Mouse (Mus musculus) heart, embryonic 16.5 days (tissue): Measurements from ENCODE around the gene Rtkn. TPM values are rescaled to one million over a fixed set of nuclear protein-coding genes. Genes with fewer than 3 reads are reported as not detected.

Experiments
- ATAC-seq: fragments of 200-750 bp; cut with Nextera tagmentation; replicated peaks from 2 replicates; pipeline ENCODE4 v1.8.0; 2017; ENCODE audit warnings: moderate number of reproducible peaks; ENCODE audit not compliant: insufficient read depth, low FRiP score; ENCODE audit errors: extremely low read depth
- H3K27ac ChIP-seq: fragments of 300-500 bp; sonication (generic); 2 replicates; pipeline ENCODE4 v1.5.1; 2014; ENCODE audit warnings: mild to moderate bottlenecking, low read length, control low read depth, moderate library complexity
- H3K27me3 ChIP-seq: fragments of 300-500 bp; sonication (generic); 2 replicates; pipeline ENCODE4 v1.6.1; 2014; ENCODE audit warnings: low read length, mixed read lengths; ENCODE audit not compliant: control insufficient read depth, insufficient read depth
- H3K36me3 ChIP-seq: fragments of 300-500 bp; sonication (generic); 2 replicates; pipeline ENCODE4 v1.6.1; 2014; ENCODE audit not compliant: control insufficient read depth, insufficient read depth
- H3K4me1 ChIP-seq: fragments of 300-500 bp; sonication (generic); 2 replicates; pipeline ENCODE4 v1.6.1; 2014; ENCODE audit warnings: low read length, mixed read lengths; ENCODE audit not compliant: control insufficient read depth, insufficient read depth
- H3K4me2 ChIP-seq: fragments of 300-500 bp; sonication (generic); 2 replicates; pipeline ENCODE4 v1.6.1; 2014; ENCODE audit warnings: low read depth, mild to moderate bottlenecking, control low read depth, low read length
- H3K4me3 ChIP-seq: fragments of 300-500 bp; sonication (generic); 2 replicates; pipeline ENCODE4 v1.5.1; 2014; ENCODE audit warnings: mild to moderate bottlenecking, control low read depth, low read length
- H3K9ac ChIP-seq: fragments of 300-500 bp; sonication (generic); 2 replicates; pipeline ENCODE4 v1.6.1; 2014; ENCODE audit warnings: low read length, control low read depth
- H3K9me3 ChIP-seq: fragments of 300-500 bp; sonication (generic); replicated peaks from 2 replicates; pipeline ENCODE4 v1.6.1; 2016; ENCODE audit warnings: low read length; ENCODE audit not compliant: control insufficient read depth
- WGBS: fragments of 180-500 bp; shearing (Covaris S2); extraction: QIAGEN DNeasy Blood & Tissue Kit; methylation state at CpG from one replicate; pipeline ENCODE4 v1.1.7; 2014; 5-methylcytosine and 5-hydroxymethylcytosine counted together
- polyA plus RNA-seq: library from polyadenylated mRNA; unstranded; fragments of >200 nt; fragmentation: Nextera tagmentation; extraction: Ambion mirVana; gene quantifications from 2 replicates; pipeline ENCODE4 v1.2.1, GENCODE M21; 2015

Gene Rtkn
- polyA plus RNA-seq, 1 experiment from 2014 or later, result 21.1 TPM

DNA sequence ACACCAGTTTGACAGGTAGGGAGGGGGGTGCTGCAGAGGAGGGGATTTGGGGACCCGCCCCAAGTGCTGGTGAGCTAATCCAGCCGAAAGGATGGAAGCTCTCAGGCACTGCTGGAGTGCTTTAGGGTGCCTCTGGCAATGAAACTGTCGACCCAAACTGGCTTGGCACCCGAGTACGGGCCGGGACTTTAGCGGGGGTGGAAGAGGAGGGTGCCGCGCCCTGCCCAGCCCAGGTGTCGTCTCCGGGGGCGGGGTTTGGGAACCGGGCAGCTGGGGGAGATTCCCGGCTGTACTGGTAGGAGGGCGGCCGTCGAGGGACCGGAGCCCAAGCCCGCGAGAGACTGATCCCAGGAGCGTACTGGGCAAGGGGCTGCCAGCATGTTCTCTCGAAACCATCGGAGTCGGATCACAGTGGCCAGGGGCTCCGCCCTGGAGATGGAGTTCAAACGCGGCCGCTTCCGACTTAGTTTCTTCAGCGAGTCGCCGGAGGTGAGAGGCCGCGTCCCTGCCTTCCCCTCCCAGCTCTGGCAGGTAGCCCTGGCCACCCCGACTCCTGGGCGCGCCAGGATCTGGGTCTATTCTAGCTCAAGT, 403 bp downstream of the Rtkn start:
- Histone ChIP-seq H3K9ac (peak overlapping the region; percentile 94), H3K27me3 (no peaks in the 10 kb centered on the region), H3K9me3 (no peaks in the 10 kb centered on the region), H3K36me3 (no peaks in the 10 kb centered on the region), H3K4me1 (peaks cover 20% of the 10 kb centered on the region), H3K4me3 (peak overlapping the region; percentile 68), H3K4me2 (peak overlapping the region; percentile 81), H3K27ac (peak overlapping the region; percentile 99)
- no peak for ATAC-seq
- WGBS, result 4% methylated on average over 36 of the region's 37 CpGs

DNA sequence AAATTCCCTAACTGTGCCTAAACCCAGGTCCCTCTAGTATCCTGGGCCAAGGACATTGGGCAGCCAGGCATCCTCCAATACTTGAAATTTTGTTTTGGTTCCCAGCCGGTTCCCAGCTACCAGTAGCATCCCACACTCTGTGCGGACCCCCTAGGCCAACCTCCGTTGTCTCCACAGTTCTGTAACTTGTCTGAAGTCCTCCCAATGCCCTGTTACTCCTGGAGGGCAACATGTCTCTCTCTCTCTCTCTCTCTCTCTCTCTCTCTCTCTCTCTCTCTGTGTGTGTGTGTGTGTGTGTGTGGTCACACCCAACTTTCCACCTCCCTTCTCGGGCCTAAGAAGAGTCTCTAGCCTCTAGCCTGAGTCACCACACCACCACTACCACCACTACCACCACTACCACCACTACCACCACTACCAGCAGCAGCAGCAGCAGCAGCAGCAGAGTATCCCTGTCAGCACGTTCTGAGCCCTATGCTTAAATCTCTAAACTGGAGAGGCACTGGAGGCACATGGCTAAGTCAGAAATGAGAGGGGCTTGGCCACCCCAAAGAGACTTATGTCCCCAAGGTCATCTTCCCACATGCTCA, 1.1 kb downstream of the Rtkn start:
- ATAC-seq, result no peak
- H3K4me1 ChIP-seq, result peaks cover 20% of the 10 kb centered on the region
- H3K9me3 ChIP-seq, result no peaks in the 10 kb centered on the region
- 27% methylated on average over 5 of the region's 5 CpGs for whole genome bisulfite sequencing
- peak overlapping the region; percentile 99 for H3K27ac ChIP-seq
- peak overlapping the region; percentile 94 for H3K9ac ChIP-seq
- H3K36me3 ChIP-seq, result no peaks in the 10 kb centered on the region
- H3K27me3 ChIP-seq, result no peaks in the 10 kb centered on the region
- H3K4me2 ChIP-seq, result peak overlapping the region; percentile 81
- H3K4me3 ChIP-seq, result peak overlapping the region; percentile 68

DNA sequence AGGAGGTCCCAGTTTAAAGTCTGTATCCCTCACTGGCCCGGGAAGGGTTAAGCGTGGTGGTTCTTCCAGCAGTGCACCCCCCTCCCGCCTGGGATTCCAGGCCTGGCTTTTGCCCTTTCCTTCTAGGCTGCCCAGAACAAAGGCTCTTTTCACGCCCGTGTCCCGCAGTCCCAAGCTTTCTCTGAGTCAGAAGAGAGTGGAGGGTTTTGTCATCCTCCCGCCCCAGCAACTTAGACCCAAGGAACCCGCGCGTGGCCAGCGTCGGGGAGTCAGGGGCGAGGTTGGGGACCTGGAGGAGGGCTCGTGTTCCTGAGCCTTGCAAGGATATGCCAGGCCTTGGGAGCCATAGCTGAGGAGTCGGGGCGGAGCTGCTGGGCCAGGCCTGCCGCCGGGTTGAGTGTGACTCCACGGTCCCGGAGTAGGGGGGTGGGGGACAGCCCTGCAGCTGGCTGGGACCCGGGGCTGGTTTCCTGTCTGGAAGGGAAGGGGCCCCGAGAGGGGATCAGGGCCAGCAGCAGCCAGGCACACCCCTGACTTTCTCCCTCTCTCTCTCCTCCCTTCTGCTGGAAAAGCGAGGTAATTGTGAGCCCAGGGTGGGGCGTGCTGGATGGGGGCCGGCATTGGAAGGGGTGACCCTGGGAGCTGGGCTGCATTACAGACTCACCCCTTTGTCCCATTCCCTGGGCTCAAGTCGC, 1.8 kb downstream of the Rtkn start:
- H3K9me3 ChIP-seq, result no peaks in the 10 kb centered on the region
- no peaks in the 10 kb centered on the region for H3K27me3 ChIP-seq
- peak overlapping the region; percentile 81 for H3K4me2 ChIP-seq
- H3K9ac ChIP-seq, result peak overlapping the region; percentile 94
- H3K4me3 ChIP-seq, result peak overlapping the region; percentile 68
- no peaks in the 10 kb centered on the region for H3K36me3 ChIP-seq
- peak overlapping the region; percentile 99 for H3K27ac ChIP-seq
- under 1% methylated on average over 26 of the region's 26 CpGs for WGBS
- peak; percentile 80 for ATAC-seq
- peaks cover 25% of the 10 kb centered on the region for H3K4me1 ChIP-seq

DNA sequence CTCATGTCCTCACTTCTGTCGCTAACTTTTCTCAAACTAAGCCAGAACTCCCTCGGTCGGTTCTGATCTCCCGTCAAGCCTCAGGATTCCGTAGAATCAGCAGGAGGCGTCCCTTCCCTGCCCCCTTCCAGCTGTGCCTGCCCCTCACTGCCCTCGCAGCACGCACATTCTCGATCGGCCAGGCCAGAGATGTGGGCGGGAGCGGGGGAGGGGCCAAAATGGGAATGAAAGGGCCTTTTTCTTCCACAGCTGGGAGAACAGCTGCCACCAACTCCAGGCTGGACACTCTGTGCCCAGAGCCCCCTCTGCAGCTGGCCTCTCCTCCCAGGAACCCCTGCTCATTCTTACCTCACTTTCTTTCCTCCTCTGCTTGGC, 2.3 kb downstream of the Rtkn start:
- Histone ChIP-seq H3K36me3 (no peaks in the 10 kb centered on the region), H3K4me2 (peak overlapping the region; percentile 81), H3K4me3 (peak overlapping the region; percentile 68), H3K4me1 (peaks cover 31% of the 10 kb centered on the region), H3K9ac (peak overlapping the region; percentile 94), H3K9me3 (no peaks in the 10 kb centered on the region), H3K27ac (peak overlapping the region; percentile 99), H3K27me3 (no peaks in the 10 kb centered on the region)
- peak; percentile 78 for ATAC-seq
- WGBS, result 0% methylated on average over 12 of the region's 12 CpGs

DNA sequence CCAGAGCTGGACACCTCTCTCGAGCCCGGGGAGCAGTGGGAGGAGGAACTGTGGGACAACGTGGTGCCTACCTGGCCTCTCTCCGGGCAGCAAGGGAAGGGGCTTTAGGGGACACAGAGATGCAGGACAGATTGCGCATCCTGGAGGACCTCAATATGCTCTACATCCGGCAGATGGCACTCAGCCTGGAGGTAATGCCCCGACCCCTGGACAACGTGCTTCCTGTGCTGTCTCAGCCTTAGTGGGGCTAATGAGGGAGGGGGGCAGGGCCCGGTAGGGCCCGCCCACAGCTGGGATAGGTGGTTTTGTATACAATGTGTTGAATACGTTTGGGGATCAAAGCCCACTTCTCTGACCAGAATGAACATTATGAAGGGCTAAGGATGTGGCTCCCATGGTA, 2.8 kb downstream of the Rtkn start:
- WGBS, result 2% methylated on average over 11 of the region's 11 CpGs
- Histone ChIP-seq H3K9me3 (no peaks in the 10 kb centered on the region), H3K4me2 (peak overlapping the region; percentile 81), H3K4me3 (peak overlapping the region; percentile 68), H3K4me1 (peaks cover 32% of the 10 kb centered on the region), H3K36me3 (no peaks in the 10 kb centered on the region), H3K27me3 (no peaks in the 10 kb centered on the region), H3K9ac (peak overlapping the region; percentile 94), H3K27ac (peak overlapping the region; percentile 99)
- peak; percentile 33 for ATAC-seq

DNA sequence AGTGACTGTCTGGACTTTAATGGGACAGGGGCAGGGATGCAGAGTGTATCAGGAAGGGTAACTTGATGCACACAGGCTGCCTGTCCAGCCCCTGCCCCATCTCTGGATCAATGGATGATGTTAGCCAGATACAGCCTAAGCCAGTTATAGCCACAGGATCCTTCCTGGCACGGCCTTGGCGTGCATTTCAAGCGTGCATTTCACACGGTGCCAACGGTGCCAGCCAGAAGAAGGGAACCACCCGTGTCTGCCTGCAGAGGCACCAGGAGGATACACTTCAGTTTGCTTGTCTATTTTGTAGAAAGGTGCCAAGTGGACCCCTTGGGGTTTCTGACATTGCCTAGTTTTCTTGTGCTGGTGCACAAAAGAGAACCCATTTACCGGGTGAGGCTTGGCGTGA, 4.8 kb downstream of the Rtkn start:
- Histone ChIP-seq H3K4me2 (no peak overlapping the region), H3K27me3 (no peaks in the 10 kb centered on the region), H3K9me3 (no peaks in the 10 kb centered on the region), H3K4me3 (no peak overlapping the region), H3K4me1 (peaks cover 32% of the 10 kb centered on the region), H3K36me3 (no peaks in the 10 kb centered on the region), H3K27ac (no peak overlapping the region), H3K9ac (no peak overlapping the region)
- WGBS, result 89% methylated on average over 8 of the region's 8 CpGs
- ATAC-seq, result no peak

DNA sequence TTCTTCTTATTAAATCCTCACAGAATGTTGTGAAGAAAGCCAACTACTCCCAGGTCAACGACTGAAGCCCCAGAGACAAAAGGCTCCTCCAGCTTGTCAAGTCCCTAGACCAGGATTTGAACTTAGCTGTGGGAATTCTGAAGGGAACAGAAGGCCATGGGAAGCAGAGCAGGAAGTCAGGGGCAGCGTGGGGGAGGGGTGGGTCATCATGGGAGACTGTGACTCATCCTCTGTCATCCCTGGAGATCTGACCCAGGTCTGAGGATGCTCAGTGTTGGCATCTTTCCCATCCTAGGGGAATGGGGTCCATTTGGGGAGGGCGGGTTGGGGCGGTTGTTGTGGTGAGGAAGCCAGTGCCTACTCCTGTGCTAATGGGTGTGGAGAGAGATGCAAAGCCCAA, 6.4 kb downstream of the Rtkn start:
- Histone ChIP-seq H3K27ac (peak overlapping the region; percentile 66), H3K9ac (peak overlapping the region; percentile 79), H3K4me2 (peak overlapping the region; percentile 77), H3K4me1 (peaks cover 26% of the 10 kb centered on the region), H3K4me3 (peak overlapping the region; percentile 50), H3K9me3 (no peaks in the 10 kb centered on the region), H3K36me3 (no peaks in the 10 kb centered on the region), H3K27me3 (no peaks in the 10 kb centered on the region)
- ATAC-seq, result no peak
- 35% methylated on average over 4 of the region's 4 CpGs for WGBS

DNA sequence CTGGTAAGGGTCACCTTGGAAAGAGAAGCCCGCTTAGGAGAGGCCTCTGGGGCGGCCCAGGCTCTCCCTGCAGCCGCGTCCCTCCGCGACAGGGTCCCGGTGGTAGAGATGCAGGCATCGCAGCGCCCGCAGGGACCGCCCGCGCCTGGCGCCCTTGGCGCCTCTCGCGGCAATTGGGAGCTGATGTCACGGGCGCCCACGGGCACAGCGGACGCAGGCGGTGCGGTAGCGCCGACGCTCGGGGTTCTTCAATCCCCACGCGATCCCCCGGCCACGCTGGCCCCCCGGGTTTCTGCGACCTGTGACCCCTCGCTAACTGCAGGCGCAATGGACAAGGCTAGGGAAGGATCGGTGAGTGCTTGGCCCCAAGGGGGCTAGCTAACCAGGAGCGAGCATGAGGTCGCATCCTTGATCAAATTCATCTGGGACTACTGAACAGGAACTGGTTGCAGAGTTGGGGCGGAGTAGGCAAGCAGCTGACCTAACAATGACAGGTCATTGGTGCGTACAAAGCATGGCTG, 7.0 kb downstream of the Rtkn start:
- H3K36me3 ChIP-seq, result no peaks in the 10 kb centered on the region
- H3K4me2 ChIP-seq, result peak overlapping the region; percentile 77
- H3K27me3 ChIP-seq, result no peaks in the 10 kb centered on the region
- H3K9ac ChIP-seq, result peak overlapping the region; percentile 79
- no peaks in the 10 kb centered on the region for H3K9me3 ChIP-seq
- H3K4me3 ChIP-seq, result peak overlapping the region; percentile 50
- peaks cover 26% of the 10 kb centered on the region for H3K4me1 ChIP-seq
- peak; percentile 17 for ATAC-seq
- 6% methylated on average over 41 of the region's 41 CpGs for WGBS
- H3K27ac ChIP-seq, result peak overlapping the region; percentile 66

DNA sequence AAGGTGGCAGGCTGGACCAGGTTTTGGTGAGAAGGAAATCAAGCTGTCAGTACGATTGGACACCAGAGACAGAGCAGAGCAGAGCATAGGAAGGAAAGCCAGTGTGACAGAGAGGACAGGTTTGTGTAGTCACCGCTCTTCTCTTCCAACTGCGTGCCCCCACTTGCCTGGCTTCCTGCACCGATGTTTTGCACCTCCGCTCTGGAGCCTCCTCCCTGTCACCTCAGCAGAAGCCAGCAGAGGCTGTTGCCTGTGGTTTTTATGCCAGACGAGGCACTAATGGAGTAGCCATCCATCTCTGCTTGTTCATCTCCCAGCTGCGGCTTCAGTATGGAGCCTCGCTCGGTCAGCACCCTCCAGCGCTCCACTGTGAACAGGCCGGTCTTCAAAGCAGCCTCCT, 7.6 kb downstream of the Rtkn start:
- peak overlapping the region; percentile 77 for H3K4me2 ChIP-seq
- H3K4me1 ChIP-seq, result peaks cover 23% of the 10 kb centered on the region
- H3K4me3 ChIP-seq, result peak overlapping the region; percentile 50
- WGBS, result 51% methylated on average over 11 of the region's 11 CpGs
- no peaks in the 10 kb centered on the region for H3K27me3 ChIP-seq
- peaks cover under 1% of the 10 kb centered on the region for H3K36me3 ChIP-seq
- H3K9me3 ChIP-seq, result no peaks in the 10 kb centered on the region
- H3K27ac ChIP-seq, result no peak overlapping the region
- ATAC-seq, result no peak
- H3K9ac ChIP-seq, result peak overlapping the region; percentile 35; the same call in 1 of the 2 replicates
